ENCODE assay signal across 11 mouse cellular contexts in genomic region chr5:136966861-136967455, GRCm38 (mm10). TPM values are rescaled to one million over a fixed set of nuclear protein-coding genes. Genes with fewer than 3 reads are reported as not detected.
DNase-seq lines count a peak whose midpoint lies in the region; ATAC-seq lines count a peak whose summit lies in the region.
"Had no signal": no experiment of that assay in that cellular context is flagged by ENCODE, and none has a peak within 500 bp of the region (broad histone marks: within the 10 kb centered on the region; RNA-seq: fewer than 3 reads in every experiment).

No protein-coding gene starts in this region.

- no peak for DNase-seq in heart, postnatal 4 days
- DNase-seq in kidney, adult 9 months: peak; percentile 49
- no peak for DNase-seq in liver, embryonic 13.5 days
- DNase-seq in thymus, postnatal 36 days: no peak
- DNase-seq in cerebellum, postnatal 10 days: no peak
- no peak for DNase-seq in spleen, adult 12 weeks (ENCODE audit: low spot score)
- DNase-seq: cerebellum, postnatal 25 days; lung, adult 2 months had no signal

- peak overlapping the region; percentile 81 for H3K27ac ChIP-seq in heart, embryonic 12.5 days (ENCODE audit: poor library complexity, severe bottlenecking)
- H3K27ac ChIP-seq in brown adipose tissue, adult 24 weeks (replicated peaks; ENCODE audit: low read depth, low read length): peak overlapping the region; percentile 100
- H3K27ac ChIP-seq in liver, embryonic 13.5 days: peak overlapping the region; percentile 94

- ATAC-seq in heart, embryonic 12.5 days (ENCODE audit: insufficient number of reproducible peaks, low FRiP score): no peak
- ATAC-seq in liver, embryonic 13.5 days (ENCODE audit: low read depth): no peak
- ATAC-seq: CD4-positive, CD25-positive, alpha-beta regulatory T cell, adult 4 months had no signal

- peaks cover 37% of the 10 kb centered on the region for H3K4me1 ChIP-seq in heart, embryonic 12.5 days (replicated peaks)
- peaks cover 10% of the 10 kb centered on the region for H3K4me1 ChIP-seq in brown adipose tissue, adult 24 weeks (ENCODE audit: control insufficient read depth, insufficient read depth, insufficient read length, low read length)
- H3K4me1 ChIP-seq in liver, embryonic 13.5 days (replicated peaks): peaks cover 49% of the 10 kb centered on the region

- H3K9me3 ChIP-seq in heart, embryonic 12.5 days (replicated peaks): no peaks in the 10 kb centered on the region
- no peaks in the 10 kb centered on the region for H3K9me3 ChIP-seq in liver, embryonic 13.5 days (replicated peaks)

- 89% methylated on average over 4 of the region's 4 CpGs for WGBS in heart, embryonic 12.5 days
- WGBS in liver, embryonic 13.5 days (ENCODE audit: insufficient replicate concordance): 83% methylated on average over 4 of the region's 4 CpGs

- no peak overlapping the region for H3K9ac ChIP-seq in heart, embryonic 12.5 days
- H3K9ac ChIP-seq in liver, embryonic 13.5 days: peak overlapping the region; percentile 67; the same call in 1 of the 2 replicates

- H3K4me3 ChIP-seq in heart, embryonic 12.5 days: no peak overlapping the region
- peak overlapping the region; percentile 46 for H3K4me3 ChIP-seq in brown adipose tissue, adult 24 weeks (ENCODE audit: insufficient read depth, low read depth, low read length)
- H3K4me3 ChIP-seq in liver, embryonic 13.5 days (replicated peaks): no peak overlapping the region

- no peaks in the 10 kb centered on the region for H3K27me3 ChIP-seq in heart, embryonic 12.5 days (replicated peaks)
- no peaks in the 10 kb centered on the region for H3K27me3 ChIP-seq in liver, embryonic 13.5 days

- no peak overlapping the region; the same call in 1 of the 2 replicates for H3K4me2 ChIP-seq in heart, embryonic 12.5 days
- H3K4me2 ChIP-seq in liver, embryonic 13.5 days: peak overlapping the region; percentile 17; the same call in 1 of the 2 replicates

- peaks cover 40% of the 10 kb centered on the region for H3K36me3 ChIP-seq in heart, embryonic 12.5 days
- peaks cover 41% of the 10 kb centered on the region for H3K36me3 ChIP-seq in liver, embryonic 13.5 days

RNA-seq across cellular contexts. Expression of gene Cldn15, which starts 0.5 kb away (rescaled TPM):
- 1.9 and 2.1 TPM in 2 replicates for polyA plus RNA-seq in heart, embryonic 12.5 days (2016; fragmentation: Nextera tagmentation; extraction: Ambion mirVana)
- total RNA-seq in heart, postnatal 4 days (2021): 1 to 10 TPM; 4.7 to 6.8 TPM
- 4.6 and 10.2 TPM in 2 replicates for polyA plus RNA-seq in brown adipose tissue, adult 24 weeks (2012; ENCODE audit: insufficient read depth, insufficient read length, missing spikeins)
- 2.3 and 3.0 TPM in 2 replicates for polyA plus RNA-seq in liver, embryonic 13.5 days (2015; fragmentation: Nextera tagmentation; extraction: Ambion mirVana)

RNA-seq across cellular contexts. Expression of gene Fis1, which starts 13.9 kb away (rescaled TPM):
- 245 and 251 TPM in 2 replicates for polyA plus RNA-seq in heart, embryonic 12.5 days (2016; fragmentation: Nextera tagmentation; extraction: Ambion mirVana)
- 100 to 1,000 TPM; 177 to 180 TPM for total RNA-seq in heart, postnatal 4 days (2021)
- polyA plus RNA-seq in brown adipose tissue, adult 24 weeks (2012; ENCODE audit: insufficient read depth, insufficient read length, missing spikeins): 128 and 153 TPM in 2 replicates
- polyA plus RNA-seq in liver, embryonic 13.5 days (2015; fragmentation: Nextera tagmentation; extraction: Ambion mirVana): 190 and 196 TPM in 2 replicates

RNA-seq across cellular contexts. Expression of gene Plod3, which starts 19.9 kb away (rescaled TPM):
- 42.7 and 48.6 TPM in 2 replicates for polyA plus RNA-seq in heart, embryonic 12.5 days (2016; fragmentation: Nextera tagmentation; extraction: Ambion mirVana)
- 10 to 100 TPM; 46.9 to 51.8 TPM for total RNA-seq in heart, postnatal 4 days (2021)
- 15.4 and 16.0 TPM in 2 replicates for polyA plus RNA-seq in brown adipose tissue, adult 24 weeks (2012; ENCODE audit: insufficient read depth, insufficient read length, missing spikeins)
- 12.8 and 13.7 TPM in 2 replicates for polyA plus RNA-seq in liver, embryonic 13.5 days (2015; fragmentation: Nextera tagmentation; extraction: Ambion mirVana)

RNA-seq across cellular contexts. Expression of gene Znhit1, which starts 20.9 kb away (rescaled TPM):
- polyA plus RNA-seq in heart, embryonic 12.5 days (2016; fragmentation: Nextera tagmentation; extraction: Ambion mirVana): 74.4 and 78.1 TPM in 2 replicates
- 10 to 100 TPM; 48.6 to 53.2 TPM for total RNA-seq in heart, postnatal 4 days (2021)
- 76.0 and 101 TPM in 2 replicates for polyA plus RNA-seq in brown adipose tissue, adult 24 weeks (2012; ENCODE audit: insufficient read depth, insufficient read length, missing spikeins)
- 57.8 and 61.7 TPM in 2 replicates for polyA plus RNA-seq in liver, embryonic 13.5 days (2015; fragmentation: Nextera tagmentation; extraction: Ambion mirVana)

RNA-seq across cellular contexts. Expression of gene Ift22, which starts 59.0 kb away (rescaled TPM):
- 36.9 and 40.9 TPM in 2 replicates for polyA plus RNA-seq in heart, embryonic 12.5 days (2016; fragmentation: Nextera tagmentation; extraction: Ambion mirVana)
- 10 to 100 TPM; 14.2 to 14.3 TPM for total RNA-seq in heart, postnatal 4 days (2021)
- 13.4 and 14.6 TPM in 2 replicates for polyA plus RNA-seq in brown adipose tissue, adult 24 weeks (2012; ENCODE audit: insufficient read depth, insufficient read length, missing spikeins)
- polyA plus RNA-seq in liver, embryonic 13.5 days (2015; fragmentation: Nextera tagmentation; extraction: Ambion mirVana): 13.3 and 13.7 TPM in 2 replicates
